Mouse (Mus musculus): Measurements from ENCODE around the gene Rmdn3.
A peak's percentile ranks its signal among the peaks of the same experiment; 100 is the strongest.

Gene Rmdn3

DNA sequence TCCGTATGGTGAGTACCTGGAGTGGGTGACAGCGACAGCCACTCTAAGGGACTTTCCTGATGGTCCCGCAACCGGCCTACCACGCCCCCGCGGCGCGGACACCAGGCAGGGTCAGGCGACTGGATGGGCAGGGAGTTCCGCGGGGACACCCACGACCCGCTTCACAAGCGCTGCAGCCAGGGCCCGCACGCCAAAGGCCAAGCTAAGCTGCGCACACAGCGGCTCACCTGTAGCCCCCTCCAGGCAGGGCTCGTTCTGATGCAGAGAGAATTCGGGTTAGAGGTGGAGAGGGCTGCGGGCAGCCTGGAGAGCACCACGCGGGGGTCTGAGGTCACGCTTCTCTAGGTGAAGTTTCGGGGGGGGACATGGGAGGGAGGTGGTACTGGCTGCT, 11.0 kb upstream of the Rmdn3 start:
- DNase-seq (ENCODE audit: low spot score in 2 of 2) = no peak

GRCm38 (mm10) chr2:119166901-119167865, 10.3 kb upstream of the Rmdn3 start, which contains the start of gene Gchfr:
TSS of gene Gchfr (plus strand) at chr2:119167773.
- peak; percentile 24 to 27 for DNase-seq (ENCODE audit: low spot score in 2 of 2)

DNA sequence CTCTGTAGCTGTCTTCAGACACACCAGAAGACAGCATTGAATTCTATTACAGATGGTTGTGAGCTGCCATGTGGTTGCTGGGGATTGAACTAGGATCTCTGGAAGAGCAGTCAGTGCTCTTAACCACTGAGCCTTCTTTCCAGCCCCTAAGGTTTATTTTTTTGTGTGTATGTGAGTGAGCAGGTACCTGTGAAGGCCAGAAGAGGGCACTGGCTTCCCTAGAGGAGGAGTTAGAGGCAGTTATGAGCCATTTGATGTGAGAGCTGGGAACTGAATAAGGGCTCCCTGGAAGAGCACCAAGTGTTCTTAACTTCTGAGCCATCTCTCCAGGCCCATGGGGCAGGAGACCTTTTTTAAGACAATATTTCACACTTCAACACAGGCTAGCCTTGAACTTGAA, 8.6 kb upstream of the Rmdn3 start:
- DNase-seq (ENCODE audit: low spot score in 2 of 2) = no peak

- no peak for DNase-seq (ENCODE audit: low spot score in 2 of 2)
Measured at GRCm38 (mm10) chr2:119163999-119164398, 7.2 kb upstream of the Rmdn3 start.

GRCm38 (mm10) chr2:119163135-119163534, 6.3 kb upstream of the Rmdn3 start:
- no peak for DNase-seq (ENCODE audit: low spot score in 2 of 2)

DNA sequence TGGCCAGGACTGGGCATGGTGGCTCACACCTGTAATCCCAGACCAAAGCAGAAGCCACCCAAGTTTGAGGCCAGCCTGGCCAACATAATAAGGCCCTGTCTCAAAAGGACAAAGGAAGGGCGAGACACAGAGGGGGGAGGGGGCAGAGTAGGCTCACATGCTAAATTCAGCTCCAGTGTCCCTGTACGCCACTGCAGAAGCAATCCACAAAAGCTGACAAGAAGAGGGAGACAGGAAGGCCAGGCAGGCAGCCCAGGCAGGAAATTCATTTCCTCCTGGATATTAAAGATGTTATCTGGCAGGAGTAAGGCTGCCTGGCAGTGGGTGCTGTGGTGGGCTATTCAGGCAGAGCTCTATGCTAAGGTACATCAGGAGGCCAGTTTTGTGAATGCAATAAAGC, 4.4 kb upstream of the Rmdn3 start:
- no peak for DNase-seq (ENCODE audit: low spot score in 2 of 2)

GRCm38 (mm10) chr2:119157836-119158235, 1.0 kb upstream of the Rmdn3 start:
- no peak for DNase-seq (ENCODE audit: low spot score in 2 of 2)

DNA sequence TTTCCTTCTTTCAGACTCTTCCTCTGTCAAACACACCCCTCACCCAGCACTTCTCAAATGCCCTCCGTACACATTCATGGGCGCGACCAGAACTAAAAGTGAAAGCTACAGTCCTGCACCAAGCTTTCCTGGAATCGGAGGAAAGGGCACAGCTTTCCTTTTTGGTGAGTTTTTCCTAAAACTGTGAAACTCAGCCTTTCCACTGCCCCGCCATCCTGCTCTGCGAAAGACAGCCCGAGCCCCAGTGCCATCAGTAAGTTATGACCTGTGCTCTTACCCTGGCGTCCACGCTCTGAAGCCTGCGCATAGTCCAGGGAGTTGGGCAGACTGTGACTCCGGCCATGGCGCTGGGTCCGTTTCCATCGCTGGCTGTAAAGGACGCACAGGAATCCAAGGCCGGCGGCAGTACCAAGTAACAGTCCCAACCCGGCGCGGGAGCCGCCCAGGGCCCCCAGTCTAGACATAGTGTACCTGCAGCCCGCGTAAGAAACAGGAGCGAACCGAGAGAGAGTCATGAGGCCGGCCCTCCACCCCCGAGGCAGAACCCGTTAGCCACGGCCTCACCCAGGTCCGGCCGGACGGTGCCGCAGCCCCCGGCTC, 653 bp downstream of the Rmdn3 start:
- DNase-seq (ENCODE audit: low spot score in 2 of 2) = no peak

DNA sequence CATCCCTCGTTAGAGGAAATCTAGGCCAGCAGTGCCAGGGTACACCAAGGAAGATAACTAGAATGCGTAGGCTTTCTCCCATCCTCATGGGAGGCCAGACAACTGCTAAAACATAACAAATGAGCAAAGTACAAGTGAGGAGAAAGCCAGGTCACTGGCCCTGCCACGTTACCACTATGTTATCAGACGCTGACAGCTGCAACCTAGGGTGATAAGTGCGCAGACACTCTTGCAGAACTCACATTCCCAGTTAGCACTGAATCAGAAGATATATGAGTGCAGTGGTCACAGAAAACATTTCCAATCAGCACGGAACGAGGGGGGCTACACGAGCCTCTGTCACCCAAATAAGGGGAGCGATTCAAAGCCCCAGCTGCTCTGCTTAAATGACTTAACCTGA, 1.4 kb downstream of the Rmdn3 start:
- DNase-seq (ENCODE audit: low spot score in 2 of 2) = no peak

GRCm38 (mm10) chr2:119154683-119155082, 2.2 kb downstream of the Rmdn3 start:
- no peak for DNase-seq (ENCODE audit: low spot score in 2 of 2)

DNA sequence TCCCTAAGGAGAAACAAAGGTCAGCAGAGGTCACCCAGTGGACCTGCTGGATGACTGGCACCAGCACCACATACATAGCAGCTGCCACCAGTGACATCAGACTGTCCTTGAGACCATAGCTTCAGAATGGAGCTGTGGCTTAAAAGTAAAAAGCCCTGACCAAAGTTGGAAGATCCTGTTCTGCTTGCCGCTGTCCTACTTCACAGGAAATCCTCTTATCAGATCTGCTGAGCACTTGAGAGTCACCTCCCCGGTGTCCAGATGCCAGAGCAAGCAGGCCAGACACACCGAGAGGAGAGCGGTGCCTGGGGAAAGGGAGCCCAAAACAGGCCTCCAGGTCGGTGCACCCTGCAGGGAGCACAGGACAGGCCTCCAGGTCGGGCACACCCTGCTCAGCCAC, 4.6 kb downstream of the Rmdn3 start:
- no peak for DNase-seq (ENCODE audit: low spot score in 2 of 2)

DNA sequence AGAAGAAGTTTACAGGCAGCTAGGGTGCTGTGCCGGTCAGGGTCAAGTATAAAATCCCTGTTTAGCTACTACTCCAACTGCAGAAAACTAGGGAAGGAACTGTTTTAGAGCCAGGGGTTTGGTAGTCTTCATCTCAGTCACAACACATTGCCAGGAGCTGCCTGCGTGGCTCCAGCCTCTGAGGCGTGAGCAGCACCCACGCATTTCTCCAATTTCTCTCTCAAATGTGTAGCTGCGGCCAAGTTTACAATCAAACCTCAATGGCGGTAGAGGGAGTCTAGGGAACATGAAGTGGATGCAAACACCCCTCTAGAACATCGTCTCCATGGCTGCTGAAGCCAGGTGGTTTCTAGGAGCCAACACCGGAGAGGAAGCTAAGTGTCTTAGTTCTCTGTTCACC, 9.1 kb downstream of the Rmdn3 start:
- no peak for DNase-seq (ENCODE audit: low spot score in 2 of 2)

- no peak for DNase-seq (ENCODE audit: low spot score in 2 of 2)
Measured at GRCm38 (mm10) chr2:119147160-119147678, 9.6 kb downstream of the Rmdn3 start.

- no peak for DNase-seq (ENCODE audit: low spot score in 2 of 2)
Measured at GRCm38 (mm10) chr2:119146435-119146834, 10.4 kb downstream of the Rmdn3 start.

GRCm38 (mm10) chr2:119145199-119145598, 11.6 kb downstream of the Rmdn3 start:
- DNase-seq (ENCODE audit: low spot score in 2 of 2) = no peak

GRCm38 (mm10) chr2:119136346-119136898, 20.4 kb downstream of the Rmdn3 start:
- DNase-seq (ENCODE audit: low spot score in 2 of 2) = no peak

DNA sequence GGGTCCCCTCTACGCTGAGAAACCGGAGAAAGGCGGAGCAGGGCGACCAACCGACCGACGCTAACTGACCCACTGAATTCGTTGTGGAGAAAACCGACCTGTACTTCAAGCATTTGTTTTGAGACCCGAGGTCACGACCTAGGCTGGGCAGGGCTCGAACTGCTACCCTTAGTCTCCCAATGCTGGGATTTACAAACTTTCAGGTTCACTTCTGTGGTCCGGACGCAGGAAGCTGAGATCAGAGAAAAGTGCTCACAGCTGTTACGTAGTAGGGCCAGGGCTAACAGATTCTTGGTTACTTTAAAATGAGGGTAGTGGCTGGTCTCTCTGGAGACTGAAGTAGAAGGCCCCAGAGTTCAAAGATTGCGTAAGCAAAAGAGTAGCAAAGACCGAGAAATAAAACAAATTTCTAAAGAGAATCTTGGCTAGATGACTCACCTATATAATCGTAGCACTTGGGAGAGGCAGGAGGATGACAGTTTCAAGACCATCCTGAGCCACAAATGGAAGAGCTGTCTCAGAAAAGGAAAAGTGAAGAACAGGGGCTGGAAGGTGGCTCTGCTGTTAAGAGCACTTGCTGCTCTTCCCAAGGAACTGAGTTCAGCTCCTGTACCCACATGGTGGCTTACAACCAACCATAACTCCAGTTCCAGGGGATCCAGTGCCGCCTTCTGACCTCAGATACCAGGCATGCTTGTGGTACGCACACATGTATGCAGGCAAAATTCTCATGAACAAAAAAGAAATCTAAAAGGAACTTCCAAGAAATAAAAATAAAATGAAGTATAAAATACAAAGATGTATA, 43.5 kb downstream of the Rmdn3 start:
- DNase-seq (ENCODE audit: low spot score in 2 of 2) = peak in 1 of 2 experiments; percentile 8

DNA sequence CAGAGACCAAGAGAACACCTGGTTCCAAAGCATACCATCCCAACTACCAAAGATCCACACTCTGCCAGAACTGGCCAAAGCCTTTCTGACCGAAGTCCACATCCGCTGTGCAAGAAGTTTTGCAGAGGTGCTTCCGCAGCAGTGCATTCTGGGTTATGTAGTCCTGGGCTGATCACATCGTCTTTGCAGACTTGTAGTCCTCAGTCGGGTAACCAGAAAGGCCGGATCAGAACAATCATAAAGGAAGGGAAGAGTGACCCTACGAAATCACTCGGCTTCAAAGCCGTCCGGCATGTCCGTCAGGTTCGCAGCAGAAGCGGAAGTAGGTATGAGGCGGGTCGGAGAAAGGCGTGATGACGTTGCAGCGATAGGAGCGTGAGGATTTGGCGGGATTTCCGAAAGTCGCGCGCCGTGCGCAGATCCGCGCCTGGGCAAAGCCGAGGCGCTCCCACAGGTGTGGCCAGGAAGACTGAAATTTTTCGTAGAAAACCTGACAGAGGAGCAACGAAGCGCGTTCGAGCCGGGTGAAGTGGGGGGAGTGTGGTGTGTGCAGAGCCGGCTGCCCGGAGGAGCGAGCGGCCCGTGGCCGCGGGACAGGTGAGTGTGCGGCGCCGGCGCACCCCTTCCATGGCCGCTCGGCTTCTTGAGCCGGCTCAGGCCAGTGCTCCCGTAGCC, 44.3 kb downstream of the Rmdn3 start, which contains the start of gene Rad51:
Rad51 (plus strand) TSS at position 356 of the 675 bp plus-strand sequence.
- DNase-seq (ENCODE audit: low spot score in 2 of 2) = peak; percentile 83 to 85

DNA sequence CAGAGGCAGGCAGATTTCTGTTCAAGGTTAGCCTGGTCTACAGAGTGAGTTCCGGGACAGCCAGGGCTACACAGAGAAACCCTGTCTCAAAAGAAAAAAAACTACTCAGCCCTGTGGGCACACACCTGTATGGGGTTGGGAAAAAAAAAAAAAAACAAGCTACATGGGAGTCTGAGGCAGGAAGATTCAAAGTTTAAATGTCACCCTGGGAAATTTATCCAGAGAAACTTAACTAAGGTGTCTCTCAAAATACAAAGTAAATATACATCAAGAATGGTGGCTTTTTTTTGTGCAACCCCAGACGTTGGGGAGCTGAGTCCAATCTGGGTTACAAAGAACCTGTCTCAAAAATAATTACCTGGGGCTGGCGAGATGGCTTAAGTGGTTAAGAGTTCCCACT, 45.8 kb downstream of the Rmdn3 start:
- DNase-seq (ENCODE audit: low spot score in 2 of 2) = no peak

- no peak for DNase-seq (ENCODE audit: low spot score in 2 of 2)
Measured at GRCm38 (mm10) chr2:119108554-119108953, 48.3 kb downstream of the Rmdn3 start.

GRCm38 (mm10) chr2:119106583-119106982, 50.3 kb downstream of the Rmdn3 start:
- no peak for DNase-seq (ENCODE audit: low spot score in 2 of 2)

Data from natural killer cell, adult 2 months (primary cell).